Mouse (Mus musculus) CD4-positive helper T cell, adult 2 months (primary cell): ENCODE measurements around the gene Rara.
"Not testable (repeated sequence)": the region's sequence is repeated elsewhere in the genome, so short reads cannot be mapped to it uniquely, and the experiment has no call there.

Experiments used
- DNase-seq: peaks from one replicate; pipeline ENCODE4 v3.0.0-alpha.2; 2012; ENCODE audit warnings: low read depth, missing footprints, low spot score

Gene Rara

DNA sequence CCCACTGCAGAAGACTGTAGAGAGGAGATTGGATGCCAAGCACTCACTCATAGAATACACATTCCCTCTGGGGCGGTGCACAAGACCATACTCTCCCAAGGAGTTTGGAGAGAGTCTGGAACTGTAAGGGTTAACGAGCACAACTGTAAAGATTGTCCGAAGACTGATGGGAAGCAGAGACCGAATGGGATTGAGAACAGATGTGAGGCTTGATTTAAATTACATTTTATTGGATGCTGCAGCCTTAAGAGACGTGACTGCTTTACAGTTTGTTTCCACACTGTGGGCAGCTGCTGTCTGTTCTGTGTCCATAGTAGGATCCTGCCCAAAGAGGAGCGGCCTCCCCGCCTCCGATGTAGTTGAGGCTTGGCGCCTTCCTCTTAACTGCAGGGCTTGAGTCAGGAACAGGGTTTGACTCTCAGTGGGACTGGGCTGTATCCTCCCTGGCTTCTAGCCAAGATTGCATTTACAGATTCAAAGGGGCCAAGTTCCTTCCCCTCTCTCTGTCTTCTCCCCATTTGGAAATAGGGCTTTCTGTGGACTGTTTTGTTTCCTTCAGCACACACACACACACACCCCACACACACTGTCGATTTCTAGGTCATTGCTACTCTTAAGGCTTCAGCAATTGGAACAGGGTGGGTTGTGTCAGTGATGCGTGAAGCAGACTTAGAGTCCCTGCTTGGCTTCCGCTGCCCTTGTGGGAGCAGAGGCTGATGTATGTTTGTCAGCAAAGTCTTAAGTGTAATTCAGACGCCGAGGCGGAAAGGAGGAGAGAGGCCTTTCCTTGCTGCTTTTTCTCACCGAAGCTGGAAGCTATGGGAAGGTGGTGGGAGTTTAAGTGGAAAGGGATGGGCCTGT lies 4.5 kb upstream of the Rara start:
- DNase-seq = not testable (repeated sequence)

DNA sequence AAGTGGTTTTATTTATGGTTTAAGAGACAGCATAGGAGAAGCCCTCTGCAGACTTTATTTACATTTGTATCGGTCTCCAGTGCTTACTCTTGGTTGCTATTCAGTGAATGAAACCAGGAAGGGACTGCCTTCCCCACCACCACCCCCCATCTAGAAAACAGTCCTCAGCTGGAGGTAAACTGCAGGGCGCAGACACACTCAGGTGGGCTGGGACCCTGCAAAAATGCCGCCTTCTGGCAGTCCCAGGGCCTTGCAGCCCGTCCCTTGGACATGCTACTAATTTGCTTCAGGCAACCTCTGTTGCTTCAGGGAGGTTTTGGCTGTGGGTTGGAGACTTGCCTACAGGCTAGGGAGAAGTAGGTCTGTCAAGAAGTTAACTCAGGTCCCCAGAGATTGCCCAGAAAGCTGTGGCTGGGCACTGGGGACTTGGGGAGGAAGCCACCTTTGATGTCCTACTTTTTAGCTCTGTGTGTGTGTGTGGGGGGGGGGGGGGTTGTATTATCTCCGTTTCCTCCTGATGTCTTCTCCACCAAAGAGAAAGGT lies 2.9 kb upstream of the Rara start:
- DNase-seq = peak; percentile 30

DNA sequence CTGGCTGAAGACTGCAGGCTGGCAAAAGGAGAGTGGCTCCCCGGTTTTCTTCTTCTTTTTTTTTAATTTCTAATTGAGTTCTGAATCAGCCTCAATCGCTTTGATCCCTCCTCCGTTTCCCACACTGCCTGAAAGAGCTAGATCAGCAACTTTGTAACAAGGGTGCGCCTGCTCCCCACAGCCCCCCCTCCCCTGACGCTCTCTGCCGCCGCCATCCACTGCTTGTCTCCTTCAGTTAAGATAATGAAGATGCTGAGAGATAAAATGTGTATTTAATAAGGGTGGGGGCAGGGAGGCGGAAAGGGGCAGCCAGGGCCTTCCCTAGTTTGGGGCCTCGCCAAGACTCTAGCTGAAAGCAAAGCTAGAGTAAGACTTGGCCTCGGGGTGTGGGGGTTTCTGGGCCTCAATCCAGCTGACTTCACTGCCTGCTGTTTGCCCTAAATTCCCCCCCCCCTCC lies 2.3 kb upstream of the Rara start:
- peak; percentile 68 for DNase-seq

DNA sequence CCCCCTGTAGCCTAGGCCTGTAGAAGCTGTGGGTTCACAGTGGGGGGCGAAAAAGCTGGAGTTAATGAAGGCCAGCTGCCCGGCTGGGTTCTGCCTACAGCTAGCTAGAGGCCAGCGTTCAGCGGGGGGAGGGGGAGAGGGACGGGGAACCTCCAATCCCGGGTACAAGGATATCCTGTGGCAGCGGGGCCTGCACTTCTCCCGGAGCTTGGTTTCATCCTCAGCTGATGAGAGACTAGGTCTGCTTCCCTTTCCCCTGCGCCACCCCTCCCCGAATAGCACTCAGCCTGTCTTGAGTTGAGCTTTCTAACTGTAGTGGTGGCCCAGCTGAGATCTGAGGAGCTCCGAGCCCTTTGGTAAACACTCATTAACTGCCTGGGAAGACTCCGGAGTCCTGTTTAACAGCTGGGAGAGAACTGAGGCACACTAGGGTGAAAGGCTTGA lies 1.7 kb upstream of the Rara start:
- no peak for DNase-seq

DNA sequence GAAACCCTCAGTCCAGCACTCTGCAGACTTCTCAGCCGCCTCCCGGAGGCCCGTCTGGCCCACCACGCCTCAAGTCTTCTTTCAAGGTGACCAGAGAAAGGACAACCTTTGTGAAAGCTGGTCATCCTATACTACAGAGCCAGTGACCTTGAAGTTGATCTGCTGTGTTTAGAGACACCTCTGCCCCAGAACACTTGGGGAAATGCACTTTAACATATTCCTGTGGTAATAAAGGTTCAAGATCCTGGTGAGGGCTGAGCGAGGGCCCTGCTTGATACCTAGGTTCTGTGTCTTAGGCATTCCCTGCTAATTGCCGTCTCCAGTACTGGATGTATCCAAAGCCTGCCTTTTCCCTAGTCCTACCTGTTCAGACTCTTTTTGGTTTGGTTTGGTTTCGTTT lies 1.1 kb upstream of the Rara start:
- DNase-seq = no peak

DNA sequence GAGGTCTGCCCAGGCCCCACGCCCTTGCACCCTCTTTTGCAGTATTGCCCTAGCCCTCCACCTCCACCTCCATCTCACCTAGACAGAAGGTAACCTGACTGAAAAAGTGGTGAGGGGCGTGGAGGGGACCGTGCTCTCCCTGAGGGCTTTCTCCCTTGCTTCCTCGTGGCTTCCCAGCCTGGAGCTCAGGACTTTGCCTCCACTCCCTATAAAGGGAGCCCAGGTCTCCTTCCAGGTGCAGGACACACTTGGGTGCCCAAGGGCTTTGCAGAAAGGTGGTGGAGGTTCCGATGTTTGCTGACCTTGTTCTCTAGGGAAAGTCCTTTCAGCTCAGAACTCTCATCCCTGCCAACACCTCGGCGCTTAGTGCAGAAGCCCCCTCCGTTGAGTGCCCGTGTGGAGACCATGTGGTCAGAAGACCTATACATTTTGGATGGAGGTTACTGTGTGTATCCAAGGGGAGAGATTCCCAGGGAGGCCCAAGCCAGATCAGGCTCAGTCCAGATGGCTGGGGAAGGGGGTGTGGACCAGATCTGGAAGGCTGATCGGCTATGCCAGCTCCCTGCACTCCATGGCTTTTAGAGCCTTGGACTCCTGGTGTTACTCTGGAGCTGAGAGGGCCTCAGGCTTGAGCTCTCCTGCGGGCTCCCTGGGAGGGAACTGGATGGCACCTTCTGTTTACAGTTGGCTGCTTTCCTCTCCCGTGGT lies 722 bp downstream of the Rara start:
- no peak for DNase-seq

DNA sequence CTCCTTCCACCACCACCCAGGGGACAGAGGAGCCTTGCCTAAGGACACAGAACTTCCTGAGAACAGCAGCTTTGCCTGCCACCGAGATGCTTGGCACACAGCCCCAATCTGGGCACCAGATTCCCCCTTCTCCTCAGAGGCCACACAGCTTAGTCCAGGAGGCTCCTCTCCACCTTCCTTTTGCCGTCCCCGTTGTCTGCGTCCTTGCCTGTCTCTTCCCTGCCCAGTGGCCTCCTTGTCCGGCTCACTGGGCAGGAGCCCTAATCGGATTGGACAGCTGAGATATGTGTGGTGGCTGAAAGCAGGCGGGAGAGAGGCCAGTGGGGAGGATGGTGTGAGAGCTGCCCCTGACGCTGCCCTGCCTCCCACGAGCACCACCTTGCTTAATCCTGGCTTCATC lies 1.9 kb downstream of the Rara start:
- no peak for DNase-seq

DNA sequence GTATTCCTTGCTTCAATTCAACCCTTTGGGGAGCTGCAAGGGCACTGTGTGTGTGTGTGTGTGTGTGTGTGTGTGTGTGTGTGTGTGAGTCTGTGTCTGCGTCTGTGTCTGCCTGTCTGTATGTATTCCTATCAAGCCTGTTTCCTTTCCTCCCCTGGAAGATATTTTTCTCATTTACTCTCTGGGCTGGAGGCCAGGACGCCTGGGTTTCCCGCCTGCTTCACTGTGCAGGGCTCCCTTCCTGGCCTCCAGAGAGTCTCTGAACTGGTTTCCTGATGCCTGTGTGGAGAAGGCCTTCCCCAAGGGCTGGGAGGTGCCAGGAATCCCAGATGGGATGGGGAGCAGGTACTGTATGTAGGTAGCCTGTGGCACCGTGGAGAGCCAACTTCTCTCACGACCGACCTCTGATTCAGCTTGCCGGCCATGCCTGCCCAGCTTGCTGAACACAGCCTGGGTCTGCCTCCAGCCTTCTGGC lies 2.5 kb downstream of the Rara start:
- no peak for DNase-seq

DNA sequence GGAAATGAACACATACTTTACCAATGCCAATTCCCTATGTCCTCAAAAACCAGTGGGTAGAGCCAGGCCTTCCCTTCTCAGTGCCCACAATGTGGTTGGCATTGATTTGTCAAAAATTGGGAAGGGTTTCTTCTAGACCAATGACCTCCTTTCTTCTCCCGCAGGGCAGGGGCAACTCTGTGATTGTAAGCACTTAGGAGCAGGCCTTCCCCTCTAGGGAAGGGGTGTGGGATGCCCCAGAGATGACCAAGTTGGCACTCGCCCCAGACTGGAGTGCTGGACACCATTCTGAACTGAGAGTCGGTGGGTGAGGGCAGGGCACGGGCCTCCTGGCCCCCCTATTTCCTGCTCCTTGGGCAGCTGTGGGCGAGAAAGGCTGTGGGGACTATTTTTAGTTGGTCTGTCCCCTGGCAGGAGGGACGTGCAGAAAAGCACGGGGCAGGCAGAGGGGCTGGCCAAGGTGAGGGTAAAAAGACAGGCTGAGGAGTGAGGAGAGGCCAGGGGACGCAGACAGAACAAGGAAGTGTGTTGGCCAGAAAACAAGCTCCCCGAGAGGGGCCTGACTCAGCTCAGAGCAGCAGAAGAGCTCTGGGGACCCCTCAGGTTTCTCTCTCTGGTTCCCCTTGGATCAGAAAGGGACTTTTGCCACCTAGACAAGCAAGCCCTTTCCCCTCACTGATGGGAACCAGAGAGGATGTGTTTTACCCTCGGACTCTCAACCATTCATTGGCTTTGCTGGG lies 3.3 kb downstream of the Rara start:
- DNase-seq = no peak

DNA sequence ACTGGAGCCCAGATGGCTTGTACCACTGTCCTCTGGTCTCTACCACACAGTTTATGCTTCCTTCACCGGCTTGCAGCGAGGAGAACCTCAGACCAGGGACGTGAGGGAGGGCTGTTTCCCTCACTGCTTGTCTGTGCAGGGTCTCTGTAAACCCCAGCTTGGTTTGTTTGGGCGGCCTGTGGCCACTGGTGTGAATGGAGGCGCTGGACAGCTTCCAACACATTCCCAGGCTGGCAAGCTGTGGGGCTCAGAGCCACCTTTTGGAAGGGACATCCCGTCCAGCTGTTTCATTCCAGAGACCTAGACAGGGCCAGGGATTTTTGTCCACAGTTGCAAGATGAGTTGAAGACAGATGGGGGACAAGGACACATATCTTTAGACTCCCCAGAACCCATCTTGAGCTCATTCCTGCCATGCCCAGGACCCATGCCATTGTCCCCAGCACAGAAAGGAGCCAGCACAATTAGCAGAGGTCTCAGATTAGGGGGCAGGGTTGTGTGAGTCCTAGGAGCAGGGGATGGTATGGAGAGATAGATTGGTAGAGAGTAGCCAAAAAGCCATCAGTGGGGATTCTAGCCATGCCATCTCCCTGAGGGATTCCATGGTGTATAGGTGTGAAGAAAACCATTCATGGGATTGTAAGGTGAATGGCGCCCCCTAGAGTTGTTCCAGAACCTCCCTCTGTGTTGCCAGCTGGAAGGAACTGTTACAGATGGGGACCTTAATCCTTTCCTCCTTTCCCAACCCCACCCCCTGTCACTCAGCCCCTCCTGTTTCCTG lies 4.1 kb downstream of the Rara start:
- DNase-seq = no peak

DNA sequence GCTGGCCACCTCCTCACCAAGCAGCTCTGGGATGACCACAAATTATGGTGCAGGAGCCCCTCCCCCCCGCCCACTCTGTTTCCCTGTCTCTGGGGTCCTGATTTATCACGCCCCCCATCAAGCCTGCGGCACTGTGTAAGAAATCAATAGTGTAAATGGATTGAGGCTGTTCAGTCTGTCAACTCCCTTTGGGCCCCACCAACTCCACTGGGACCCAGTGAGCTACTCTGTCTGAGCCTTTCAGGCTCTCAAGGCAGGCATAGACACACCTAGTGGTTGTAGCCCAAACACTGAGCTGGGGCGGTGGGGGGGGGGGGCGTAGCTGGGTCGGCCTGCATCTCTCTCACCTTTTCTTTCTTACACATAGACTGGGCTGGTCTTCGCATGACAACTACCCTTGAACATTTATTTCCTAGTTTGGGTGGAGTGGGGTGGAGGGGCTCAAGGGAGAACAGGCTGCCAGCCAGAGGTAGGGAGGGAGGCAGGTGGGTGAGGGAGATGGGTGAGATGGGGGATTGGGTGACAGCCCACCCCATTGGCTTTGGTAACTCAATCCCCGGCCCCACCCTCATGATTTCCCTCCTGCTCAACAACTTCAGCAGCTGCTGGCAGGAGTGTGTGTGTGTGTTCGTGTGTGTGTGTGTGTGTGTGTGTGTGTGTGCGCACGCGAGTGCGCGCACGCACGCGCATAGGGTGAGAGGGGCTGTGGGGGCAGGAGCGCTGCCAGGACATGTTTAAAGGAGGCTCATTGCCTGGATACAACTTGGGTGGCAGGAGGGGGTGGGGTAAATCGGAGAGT lies 4.9 kb downstream of the Rara start:
- peak; percentile 42 for DNase-seq

DNA sequence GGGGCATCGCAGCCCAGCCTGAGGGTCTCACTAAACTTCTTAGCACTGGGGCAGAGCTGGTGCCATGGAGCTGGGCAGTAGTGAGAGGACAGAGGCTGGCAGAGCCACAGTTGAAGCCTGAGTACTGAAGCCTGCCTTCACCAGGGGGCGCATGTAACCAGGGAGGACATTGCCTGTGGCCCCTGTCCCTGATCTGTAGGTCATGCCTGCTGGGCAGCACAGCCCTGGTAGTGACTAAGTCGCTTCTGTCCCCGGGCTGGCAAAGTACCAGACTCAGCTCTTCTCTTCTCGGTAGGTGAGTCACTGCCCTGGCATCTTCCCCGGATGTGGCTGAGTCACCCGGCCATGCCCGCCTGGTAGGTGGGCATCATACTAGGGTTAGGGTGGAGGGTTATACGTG lies 5.5 kb downstream of the Rara start:
- DNase-seq = peak; percentile 68

DNA sequence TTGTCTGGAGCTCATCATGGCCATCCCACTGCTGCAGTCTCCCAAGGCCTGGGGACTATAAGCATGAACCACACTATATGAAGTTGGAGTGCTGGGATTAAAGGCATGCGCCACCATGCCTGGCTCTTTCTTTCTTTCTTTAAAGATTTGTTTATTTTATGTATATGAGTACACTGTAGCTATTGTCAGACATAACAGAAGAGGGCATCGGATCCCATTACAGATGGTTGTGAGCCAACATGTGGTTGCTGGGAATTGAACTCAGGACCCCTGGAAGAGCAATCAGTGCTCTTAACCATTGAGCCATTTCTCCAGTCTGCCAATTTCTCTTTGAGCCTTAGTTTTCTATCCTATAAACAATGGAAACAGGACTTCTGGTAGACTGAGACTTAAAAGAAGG lies 6.2 kb downstream of the Rara start:
- DNase-seq = not testable (repeated sequence)

DNA sequence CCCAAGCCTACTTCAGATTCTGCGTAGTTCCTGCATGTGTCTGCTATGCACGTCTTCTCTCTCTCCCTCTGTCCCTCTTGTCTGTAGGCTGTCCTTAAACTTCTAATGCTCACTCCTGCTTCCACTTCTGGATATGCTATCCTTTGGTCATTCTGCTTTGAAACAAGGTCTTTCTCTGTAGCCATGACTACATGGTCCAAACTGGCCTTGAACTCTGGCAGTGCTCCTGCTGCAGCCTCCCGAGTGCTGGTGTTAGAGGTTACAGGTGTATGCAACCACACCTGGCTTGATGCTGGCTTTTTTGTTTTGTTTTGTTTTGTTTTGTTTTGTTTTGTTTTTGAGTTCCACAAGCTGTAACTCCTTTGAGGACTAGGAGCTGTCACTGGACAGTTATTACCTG lies 6.7 kb downstream of the Rara start:
- DNase-seq = no peak

DNA sequence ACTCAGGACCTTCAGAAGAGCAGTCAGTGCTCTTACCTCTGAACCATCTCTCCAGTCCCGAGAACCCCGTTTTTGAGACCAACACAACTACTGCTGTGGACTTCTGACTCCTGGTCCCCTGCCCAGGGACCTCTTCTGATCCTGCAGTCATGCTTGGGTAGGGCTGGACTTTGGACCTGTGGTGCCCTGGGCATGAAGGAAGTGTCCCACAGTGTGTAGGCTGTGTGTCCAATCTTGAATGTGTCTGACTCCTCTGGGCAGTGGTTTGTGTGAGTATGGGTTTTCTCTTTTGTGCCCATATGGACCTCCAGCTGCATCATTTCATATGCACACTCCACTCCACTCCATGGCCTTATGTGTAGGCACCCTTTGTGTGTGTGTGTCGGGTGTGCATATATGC lies 7.5 kb downstream of the Rara start:
- no peak for DNase-seq

DNA sequence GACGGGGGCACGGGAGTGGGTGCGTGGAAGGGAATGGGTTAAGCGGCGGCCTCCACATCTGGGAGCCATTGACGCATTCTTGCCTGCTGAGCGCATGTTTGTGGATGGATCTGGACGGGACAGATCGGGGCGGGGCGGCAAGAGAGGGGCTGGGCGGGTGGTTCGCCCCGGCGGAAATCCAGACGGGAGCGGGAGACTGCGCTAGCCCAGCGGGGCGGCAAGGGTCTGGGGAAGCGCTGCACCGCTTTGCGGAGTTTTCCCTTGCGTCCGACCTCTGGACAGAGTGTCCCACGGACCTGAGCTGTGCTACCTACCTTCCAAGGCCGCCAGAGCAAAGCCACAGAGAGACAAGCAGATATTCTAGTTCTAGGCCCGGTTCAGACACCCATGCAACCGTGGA lies 8.6 kb downstream of the Rara start:
- DNase-seq = no peak

DNA sequence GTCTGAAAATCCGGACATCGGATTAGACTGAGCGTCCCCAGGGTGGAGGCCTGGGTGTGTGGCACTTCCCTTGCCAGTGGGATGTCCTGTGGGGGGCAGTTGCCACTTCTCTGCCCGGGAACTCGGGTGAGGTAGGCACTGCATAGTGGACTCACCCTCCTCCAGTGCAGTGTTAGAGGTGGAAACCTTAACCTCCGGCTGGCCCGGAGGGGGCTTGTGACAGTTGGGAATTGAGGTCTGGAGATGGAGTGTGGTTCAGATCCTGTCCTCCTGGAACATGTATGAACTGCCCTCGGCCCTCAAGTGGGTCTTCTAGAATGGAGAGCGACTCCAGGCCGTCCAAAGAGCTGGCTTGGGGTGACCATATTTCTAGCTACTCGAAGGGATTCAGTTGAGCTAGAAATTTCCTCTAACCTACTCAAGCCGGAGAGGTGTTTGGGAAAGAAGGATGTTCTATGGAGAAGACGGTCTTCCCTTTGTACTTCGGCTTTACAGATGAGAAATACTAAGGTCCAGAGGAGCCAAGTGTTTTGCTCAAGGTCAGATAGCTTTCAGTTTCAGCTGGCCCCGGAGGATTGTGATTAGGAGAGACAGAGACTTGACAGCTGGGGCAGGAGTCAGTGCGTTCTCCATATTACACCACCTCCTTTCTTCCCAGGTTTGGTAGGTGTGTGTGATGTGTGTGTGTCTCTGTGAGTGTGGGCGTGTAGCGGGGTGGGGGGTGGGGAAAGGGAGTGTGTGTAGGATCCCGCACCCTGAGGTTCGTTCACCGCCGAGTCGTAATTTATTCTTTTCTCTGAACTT lies 9.2 kb downstream of the Rara start:
- DNase-seq = no peak

DNA sequence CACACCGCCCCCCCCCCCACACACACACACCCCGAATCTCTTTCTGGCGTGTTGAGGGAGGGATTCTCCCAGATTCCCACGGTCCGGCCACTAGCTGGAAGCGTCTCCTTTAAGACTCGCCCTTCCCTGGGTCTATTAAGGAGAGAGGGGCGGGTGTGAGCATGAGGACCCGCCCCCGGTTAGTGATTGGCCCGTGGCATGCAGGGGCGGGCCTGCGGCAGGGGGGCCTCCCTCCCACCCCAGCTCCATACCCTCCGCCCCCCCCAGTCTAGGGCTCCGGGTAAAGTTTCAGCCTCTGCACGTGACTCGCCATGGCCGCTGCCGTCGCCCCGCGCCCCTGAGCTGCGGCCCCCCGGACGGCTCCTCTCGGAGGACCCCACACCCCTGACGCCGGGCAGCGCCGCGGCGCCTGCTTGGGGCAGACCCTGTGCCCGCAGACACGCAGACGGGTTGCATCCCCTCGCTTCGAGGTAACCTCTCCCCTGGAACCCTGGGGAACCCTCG lies 9.8 kb downstream of the Rara start:
- DNase-seq = peak; percentile 94
